Mouse (Mus musculus) heart, adult 2 months (tissue): ENCODE data around the gene Akr1c14.
"Not testable (repeated sequence)": the region's sequence is repeated elsewhere in the genome, so short reads cannot be mapped to it uniquely, and the experiment has no call there.

Experiments
- CTCF ChIP-seq: fragments of 200-600 bp; IDR thresholded peaks from 2 replicates; pipeline ENCODE4 v1.8.1; 2022; ENCODE audit warnings: antibody characterized with exemption, mild to moderate bottlenecking, moderate library complexity
- POLR2A ChIP-seq: fragments of 200-500 bp; IDR thresholded peaks from 2 replicates; pipeline ENCODE4 v1.6.1; 2011; ENCODE audit warnings: mild to moderate bottlenecking, low read depth, low read length, control low read depth; ENCODE audit not compliant: insufficient read depth

GRCm38 (mm10) chr13:4125846-4126245, 77.0 kb downstream of the Akr1c14 start:
- not testable (repeated sequence) for TF ChIP-seq CTCF, POLR2A
